Mouse (Mus musculus): ENCODE results near the gene Pum3. TPM values are rescaled to one million over a fixed set of nuclear protein-coding genes. Genes with fewer than 3 reads are reported as not detected.

Gene Pum3
- 10 to 100 TPM; 85.9 to 96.9 TPM for polyA plus RNA-seq (2017; shearing (Covaris generic))

GRCm38 (mm10) chr19:27429745-27430251, at the start of gene Pum3:
Gene Pum3, minus strand, starts transcription at chr19:27429825.
- ATAC-seq = peak; percentile 96

GRCm38 (mm10) chr19:27466691-27467090, 37.1 kb upstream of the Pum3 start:
- no peak for ATAC-seq

- no peak for ATAC-seq
These were observed 33.0 kb upstream of the Pum3 start for GRCm38 (mm10) chr19:27462656-27463055.

GRCm38 (mm10) chr19:27450458-27450857, 20.8 kb upstream of the Pum3 start:
- ATAC-seq = no peak

- ATAC-seq = no peak
These were observed 17.9 kb upstream of the Pum3 start for GRCm38 (mm10) chr19:27447515-27447914.

GRCm38 (mm10) chr19:27441106-27441505, 11.5 kb upstream of the Pum3 start:
- ATAC-seq = no peak

GRCm38 (mm10) chr19:27437982-27438652, 8.5 kb upstream of the Pum3 start:
- no peak for ATAC-seq

- ATAC-seq = peak; percentile 4
These were observed 781 bp upstream of the Pum3 start for GRCm38 (mm10) chr19:27430406-27430805.

GRCm38 (mm10) chr19:27429281-27429680, 344 bp downstream of the Pum3 start:
- no peak for ATAC-seq

GRCm38 (mm10) chr19:27427865-27428264, 1.8 kb downstream of the Pum3 start:
- ATAC-seq = no peak

- no peak for ATAC-seq
These were observed 3.2 kb downstream of the Pum3 start for GRCm38 (mm10) chr19:27426451-27426850.

GRCm38 (mm10) chr19:27425656-27426055, 4.0 kb downstream of the Pum3 start:
- ATAC-seq = no peak

GRCm38 (mm10) chr19:27417375-27417774, 12.2 kb downstream of the Pum3 start:
- ATAC-seq = no peak

GRCm38 (mm10) chr19:27416569-27416968, 13.1 kb downstream of the Pum3 start:
- ATAC-seq = peak; percentile 40

GRCm38 (mm10) chr19:27411340-27411739, 18.3 kb downstream of the Pum3 start:
- ATAC-seq = no peak

- no peak for ATAC-seq
These were observed 18.9 kb downstream of the Pum3 start for GRCm38 (mm10) chr19:27410751-27411150.

- no peak for ATAC-seq
These were observed 19.8 kb downstream of the Pum3 start for GRCm38 (mm10) chr19:27409782-27410181.

- no peak for ATAC-seq
These were observed 20.4 kb downstream of the Pum3 start for GRCm38 (mm10) chr19:27409196-27409595.

- no peak for ATAC-seq
These were observed 31.8 kb downstream of the Pum3 start for GRCm38 (mm10) chr19:27397797-27398196.

GRCm38 (mm10) chr19:27397223-27397622, 32.4 kb downstream of the Pum3 start:
- ATAC-seq = no peak

- ATAC-seq = no peak
These were observed 32.9 kb downstream of the Pum3 start for GRCm38 (mm10) chr19:27396719-27397118.

GRCm38 (mm10) chr19:27395936-27396335, 33.7 kb downstream of the Pum3 start:
- no peak for ATAC-seq

- no peak for ATAC-seq
These were observed 34.1 kb downstream of the Pum3 start for GRCm38 (mm10) chr19:27395481-27395880.

- ATAC-seq = no peak
These were observed 35.2 kb downstream of the Pum3 start for GRCm38 (mm10) chr19:27394341-27394990.
